Mouse (Mus musculus): Measurements from ENCODE around the gene Shc1.

DNA sequence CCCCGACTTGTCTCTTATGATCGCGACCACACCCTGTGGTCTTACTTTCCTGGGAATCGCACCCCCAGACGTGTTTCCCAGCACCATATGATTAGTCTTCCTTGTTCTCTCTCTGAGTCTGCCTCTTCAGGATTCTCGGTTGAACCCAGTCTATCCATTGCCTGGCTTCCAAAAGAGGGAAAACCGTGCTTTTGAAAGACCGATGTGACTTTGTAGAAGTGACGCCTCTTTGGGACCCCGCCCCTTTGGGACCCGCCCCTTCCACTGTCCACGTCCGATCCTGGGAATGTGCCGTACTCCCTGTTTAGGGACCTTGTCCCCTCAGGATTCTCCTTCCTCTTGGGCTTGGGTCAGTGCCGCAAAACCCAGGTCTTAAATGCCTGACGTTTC lies 613 bp downstream of the Shc1 start:
- TF ChIP-seq USF2 (IDR thresholded peaks at IDR 0.05; ENCODE audit: borderline replicate concordance in 1 of 2, insufficient read depth in 1 of 2, low read depth in 1 of 2, low read length in 2 of 2): no peak
- TF ChIP-seq CTCF (IDR thresholded peaks at IDR 0.05 in 2 of 3, conservative IDR thresholded peaks at IDR 0.05 in 1 of 3; ENCODE audit: control insufficient read depth in 1 of 3, insufficient read depth in 1 of 3, low read depth in 2 of 3, low read length in 3 of 3, poor library complexity in 1 of 3, severe bottlenecking in 1 of 3): no peak
- no peak for TF ChIP-seq MYC (IDR thresholded peaks at IDR 0.05; ENCODE audit: low read depth, low read length)
- TF ChIP-seq E2F4 (IDR thresholded peaks at IDR 0.05; ENCODE audit: borderline replicate concordance, low read depth, low read length): no peak
- TF ChIP-seq ZC3H11A (IDR thresholded peaks at IDR 0.05; ENCODE audit: low read depth, low read length): no peak
- TF ChIP-seq ETS1 (IDR thresholded peaks at IDR 0.05; ENCODE audit: low read depth, low read length): no peak; the same call in 1 of the 2 replicates

All from MEL (cell line).